Mouse (Mus musculus): ENCODE measurements around the gene Khsrp.

DNA sequence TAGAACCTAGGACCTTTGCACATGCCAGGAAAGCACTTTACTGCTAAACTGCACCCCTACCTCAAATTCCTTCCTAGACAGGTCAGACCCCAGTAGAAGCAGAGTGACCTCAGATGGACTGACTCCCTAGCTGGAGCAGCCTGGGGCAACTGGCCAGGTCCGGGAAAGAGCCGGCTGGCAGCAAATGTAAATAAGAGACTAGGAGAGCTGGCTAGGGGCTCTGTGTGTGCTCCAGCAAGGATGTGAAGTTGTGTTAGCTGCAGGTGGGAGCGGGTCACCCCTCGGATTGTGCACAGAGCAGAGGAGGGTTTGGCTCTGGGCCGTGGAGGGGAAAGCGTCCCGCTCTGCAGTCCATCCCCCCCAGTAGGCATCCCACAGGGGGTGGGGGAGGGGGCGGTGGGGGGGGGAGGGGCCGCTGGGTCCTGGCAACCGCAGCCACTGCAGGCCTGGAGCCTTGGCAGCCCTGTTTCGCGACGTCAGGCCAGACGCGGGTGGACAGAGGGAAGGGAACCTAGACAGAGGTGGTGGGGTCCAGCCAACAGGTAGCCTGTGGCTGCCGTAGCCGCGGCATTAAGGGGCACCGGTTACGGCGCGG lies 27.7 kb upstream of the Khsrp start, which contains the start of gene Crb3:
- no peak for TF ChIP-seq EP300 (IDR thresholded peaks at IDR 0.05; ENCODE audit: insufficient read depth, low read depth, low read length)
- TF ChIP-seq CTCF (IDR thresholded peaks at IDR 0.05): no peak
- TF ChIP-seq POLR2A (IDR thresholded peaks at IDR 0.05; ENCODE audit: insufficient read depth, low read depth, low read length): no peak

Measured in heart, adult 2 months (tissue).